Mouse (Mus musculus) lung, postnatal 25 days (tissue): Measurements from ENCODE around the gene Cox8c.

Experiments
- DNase-seq: peaks from one replicate; pipeline ENCODE4 v3.0.0; 2022; ENCODE audit warnings: low spot score

Cox8c gene

DNA sequence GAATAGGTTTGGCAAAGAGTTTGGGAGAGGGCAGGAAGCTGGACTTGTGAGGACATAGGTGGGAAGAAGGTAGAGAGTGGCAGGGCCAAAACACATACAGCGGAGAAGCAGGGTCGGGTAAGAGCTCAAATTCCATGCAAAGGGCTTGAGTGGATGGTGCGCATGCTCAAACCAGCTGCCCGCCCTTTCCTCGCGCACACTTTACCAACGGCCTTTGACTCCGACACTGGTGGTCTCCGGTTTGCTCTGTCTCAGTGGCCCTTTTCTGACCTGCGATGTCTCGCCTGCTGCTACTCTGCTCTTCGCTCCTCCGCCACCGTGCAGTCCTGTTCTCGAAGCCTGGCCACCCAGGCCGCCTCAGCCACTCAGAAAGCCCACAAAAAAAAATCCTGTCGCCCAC lies at the start of gene Cox8c:
Gene Cox8c (plus strand): TSS at position 226 of the 400 bp plus-strand sequence.
- no peak for DNase-seq

DNA sequence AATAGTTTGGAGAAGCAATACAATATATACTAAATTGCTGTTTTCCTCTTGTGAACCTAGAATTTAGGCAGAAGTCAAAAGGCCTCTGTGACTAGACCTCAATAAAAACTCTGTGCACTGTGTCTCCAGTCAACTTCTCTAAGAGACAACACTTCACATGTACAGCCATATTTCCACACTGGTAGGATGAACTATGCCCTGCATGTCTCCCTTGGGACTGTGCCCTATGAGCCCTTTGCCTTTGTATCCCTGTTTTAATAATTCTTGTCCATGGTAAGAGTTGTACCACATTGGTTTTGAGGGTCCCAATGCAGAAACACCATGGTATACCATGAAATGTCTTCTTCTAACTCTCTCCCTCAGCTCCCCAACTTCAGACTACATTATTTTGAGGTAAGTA lies 38.3 kb upstream of the Cox8c start:
- DNase-seq = no peak

DNA sequence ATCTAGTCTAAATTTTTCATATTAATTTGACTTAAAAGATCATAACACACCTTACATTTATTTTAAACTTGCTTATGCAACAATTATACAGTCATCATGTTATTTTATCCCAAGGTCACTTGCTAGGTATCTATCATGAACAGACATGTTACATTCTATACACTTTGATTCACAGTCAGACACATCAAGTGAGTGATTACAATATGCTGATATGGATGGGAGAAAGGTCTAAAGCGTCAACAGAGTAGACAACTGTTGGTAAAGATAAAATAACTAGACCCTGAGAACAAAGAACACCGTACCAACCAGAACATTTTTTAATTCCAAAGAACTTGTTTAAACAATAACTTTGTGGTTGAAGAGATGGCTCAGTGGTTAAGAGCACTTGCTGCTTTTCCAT lies 29.3 kb upstream of the Cox8c start:
- DNase-seq = no peak

DNA sequence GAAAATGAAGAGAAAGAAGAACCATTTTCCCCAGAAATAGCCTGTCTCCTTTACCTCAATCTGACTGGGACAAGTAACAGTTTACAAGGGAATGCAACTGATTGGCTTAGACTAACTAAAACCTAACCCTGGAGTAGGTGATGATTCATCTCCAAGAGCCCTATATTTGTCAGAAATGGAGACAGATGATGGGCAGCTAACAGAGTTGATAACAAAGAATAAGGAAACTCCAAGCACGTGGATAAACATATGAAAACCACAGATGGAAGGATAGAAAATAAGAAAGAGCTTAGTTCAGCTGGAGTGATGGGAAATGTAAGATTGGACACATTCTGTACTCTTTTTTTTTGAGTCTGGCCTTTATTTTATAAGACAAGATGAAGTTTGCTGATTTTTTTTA lies 28.6 kb upstream of the Cox8c start:
- DNase-seq = no peak

DNA sequence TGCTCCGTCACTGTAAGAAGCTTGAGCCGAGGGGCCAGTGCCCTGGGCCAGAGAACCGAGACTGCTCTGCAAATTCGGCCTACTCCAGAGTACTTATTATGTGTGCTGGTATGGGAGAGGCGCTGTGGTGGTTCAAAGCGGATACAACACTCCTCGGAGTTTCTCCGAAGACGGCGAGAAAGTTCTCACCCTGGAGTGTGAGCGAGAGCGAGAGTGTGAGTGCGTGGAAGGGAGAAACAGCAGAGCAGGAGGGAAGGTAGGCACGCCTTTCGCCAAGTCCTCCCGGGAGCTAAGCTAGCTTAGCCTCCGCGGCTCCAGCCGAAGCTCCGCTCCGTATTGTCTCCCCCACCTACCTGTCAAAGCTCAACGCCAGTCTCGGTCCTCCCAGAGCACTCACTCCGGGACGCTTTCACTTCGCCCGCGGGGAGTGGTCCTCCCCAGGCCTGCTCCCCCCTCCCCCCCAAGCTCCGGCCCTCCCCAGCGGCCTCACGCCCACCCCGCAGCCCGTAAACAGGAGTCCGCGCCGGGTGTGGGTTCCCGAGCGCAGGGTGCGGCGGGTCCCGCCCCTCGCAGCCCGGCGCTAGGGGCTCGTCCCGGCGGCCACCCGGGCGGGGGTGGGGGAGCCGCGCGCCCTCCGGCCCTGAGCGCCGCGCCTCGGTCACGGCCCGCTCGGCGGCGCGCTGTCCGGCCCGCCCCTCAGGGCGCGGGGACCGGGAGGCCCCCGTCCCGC lies 21.6 kb upstream of the Cox8c start:
- DNase-seq = peak; percentile 38

DNA sequence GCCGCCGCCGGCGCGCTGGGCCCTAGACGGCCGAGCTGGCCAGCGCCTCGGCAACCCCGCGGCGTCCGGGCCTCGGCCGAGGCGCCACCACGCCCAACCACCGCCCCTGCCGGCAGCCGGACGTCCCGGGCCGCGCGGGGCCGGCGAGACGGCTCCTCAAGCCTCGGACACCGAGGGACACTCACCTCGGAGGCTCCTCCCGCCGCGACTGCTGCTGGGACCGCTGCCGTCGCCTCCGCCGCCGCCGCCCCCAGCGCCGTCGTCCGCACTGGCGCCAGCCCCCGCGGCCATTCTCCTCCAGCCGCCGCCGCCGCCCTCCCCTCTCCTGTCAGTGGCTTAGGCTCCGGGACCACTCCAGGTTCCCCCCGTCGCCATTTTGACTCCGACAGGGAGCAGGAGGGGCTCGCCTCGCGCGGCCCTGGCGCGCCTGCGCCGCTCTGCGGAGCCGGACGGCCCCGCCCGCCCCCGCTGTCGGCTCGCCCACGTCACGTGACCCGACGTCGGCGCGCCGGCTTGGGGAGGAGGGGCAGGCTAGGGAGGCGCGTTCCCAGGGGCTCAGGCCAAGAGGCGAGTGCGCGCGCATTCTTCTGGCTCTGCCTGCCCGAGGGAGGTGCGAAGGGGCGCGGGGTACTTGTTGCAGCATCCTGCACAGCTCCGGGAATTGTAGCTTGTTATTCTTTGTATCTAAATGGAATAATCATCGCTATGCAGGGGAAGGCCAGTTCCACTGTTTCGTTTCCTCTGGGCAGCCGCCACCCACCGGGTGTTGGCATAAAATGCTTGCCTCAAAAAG lies 20.9 kb upstream of the Cox8c start, which contains the start of gene Btbd7:
Gene Btbd7 (minus strand): TSS at position 441 of the 793 bp plus-strand sequence.
- peak; percentile 97 for DNase-seq

DNA sequence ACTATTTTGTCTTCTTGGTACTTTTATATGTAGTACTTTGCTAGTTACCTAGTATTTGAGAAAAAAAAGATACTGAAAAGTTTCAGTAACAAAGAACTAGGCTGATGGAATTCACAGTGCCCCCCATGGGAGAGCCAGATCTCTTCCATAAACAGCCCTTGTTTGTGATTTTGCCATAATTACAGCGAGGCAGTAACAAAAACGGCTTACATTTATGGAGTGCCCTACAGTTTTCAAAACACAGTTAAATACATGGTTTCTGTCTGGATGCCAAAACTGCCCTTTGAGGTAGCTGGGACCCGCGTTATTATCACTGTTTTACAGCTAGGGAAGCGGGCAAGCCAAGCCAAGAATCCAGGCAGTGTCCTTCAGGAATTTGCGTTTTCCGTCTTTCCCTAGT lies 20.2 kb upstream of the Cox8c start:
- peak; percentile 1 for DNase-seq

DNA sequence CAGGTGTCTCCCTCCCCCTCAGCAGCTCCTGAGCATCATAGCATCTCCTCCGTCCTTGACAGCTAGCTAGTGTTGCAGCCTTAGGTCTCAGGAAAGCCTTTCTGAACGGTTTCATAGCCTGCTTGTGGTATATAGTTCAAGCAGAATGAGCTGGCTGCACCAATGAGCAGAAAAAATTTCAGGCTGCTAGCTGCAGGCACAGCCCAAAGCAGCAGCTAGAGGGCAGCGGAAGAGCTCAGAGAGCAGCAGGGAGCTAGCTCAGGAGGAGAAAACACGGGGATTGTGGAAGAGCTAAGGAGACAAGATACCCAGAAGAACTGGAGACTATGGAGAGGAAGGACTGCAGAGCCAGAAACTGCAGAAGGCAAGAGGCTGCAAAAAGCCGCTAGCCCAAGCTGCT lies 13.4 kb upstream of the Cox8c start:
- no peak for DNase-seq

DNA sequence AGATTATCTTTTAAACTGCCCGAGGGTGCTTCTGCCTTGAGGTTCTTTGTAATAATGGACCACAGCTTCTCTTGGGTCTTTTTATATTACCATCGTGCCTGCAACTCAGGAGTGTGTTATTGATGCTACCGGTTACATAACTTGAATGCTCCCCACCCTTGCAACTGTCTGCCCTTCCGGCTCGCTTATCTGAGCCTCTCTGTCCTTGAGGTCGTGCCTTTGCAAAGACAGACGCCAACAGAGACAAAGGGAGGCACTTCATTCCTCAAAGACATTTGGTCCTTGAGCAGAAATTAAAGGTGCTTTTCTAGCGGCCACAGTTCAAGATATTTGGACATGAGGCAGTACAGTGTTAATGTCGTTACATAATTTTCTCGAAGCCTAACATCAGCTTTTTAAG lies 11.8 kb upstream of the Cox8c start:
- no peak for DNase-seq

DNA sequence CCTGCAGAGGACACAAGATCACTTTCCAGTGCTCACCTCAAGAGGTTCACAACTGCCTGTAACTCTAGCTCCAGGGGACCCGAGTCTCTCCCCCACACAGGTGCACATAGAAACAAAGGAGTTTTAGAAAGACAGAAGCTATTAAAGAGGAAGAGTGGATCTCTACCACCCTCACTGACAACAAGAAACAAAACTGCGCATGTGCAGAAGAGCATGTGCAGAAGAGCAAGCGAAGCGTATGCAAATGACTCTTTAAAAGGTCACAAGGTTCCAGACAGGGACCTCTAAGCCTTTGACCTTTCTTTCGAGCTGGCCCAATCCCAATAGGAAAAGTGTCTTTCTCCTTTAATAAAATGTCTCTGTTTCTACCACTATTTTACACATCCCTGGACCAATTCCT lies 10.5 kb upstream of the Cox8c start:
- DNase-seq = no peak

DNA sequence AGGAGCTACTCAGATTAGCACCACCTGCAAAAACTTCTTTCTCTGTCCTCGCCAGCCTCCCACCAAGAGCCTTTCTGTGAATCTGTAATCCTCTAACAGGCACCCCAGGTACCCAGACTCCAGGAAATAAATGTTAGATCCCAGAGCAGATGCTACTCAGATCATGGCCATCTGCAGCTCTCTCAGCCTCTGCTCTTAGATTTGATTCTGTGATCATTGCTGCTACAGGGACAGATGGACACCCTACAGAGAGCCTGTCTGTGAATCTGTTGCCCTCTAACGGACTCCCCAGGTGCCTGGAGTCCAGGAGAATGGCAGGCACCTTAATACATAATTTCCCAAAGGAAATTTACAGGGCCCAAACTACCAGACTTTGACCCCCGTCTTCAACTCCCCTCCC lies 9.1 kb downstream of the Cox8c start:
- DNase-seq = no peak

DNA sequence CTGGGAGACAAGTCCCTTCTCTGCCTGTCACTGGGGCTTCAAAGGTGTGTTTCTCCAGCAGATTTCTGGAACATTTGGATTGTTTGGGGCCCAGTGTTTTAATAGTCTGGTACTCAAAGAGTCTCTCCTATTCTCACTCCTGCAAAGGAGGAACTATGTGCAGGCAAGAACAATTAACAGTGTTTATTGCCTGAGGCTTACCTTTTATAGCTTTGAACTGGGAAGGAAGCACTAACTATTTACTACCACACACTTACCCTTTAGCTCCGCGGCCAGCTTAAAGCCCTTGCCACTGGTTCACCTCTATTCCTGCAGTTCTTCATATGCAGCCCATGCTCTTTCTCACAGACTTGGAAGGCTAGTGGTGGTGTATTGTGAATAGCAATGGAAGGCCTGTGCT lies 17.0 kb downstream of the Cox8c start:
- DNase-seq = no peak

DNA sequence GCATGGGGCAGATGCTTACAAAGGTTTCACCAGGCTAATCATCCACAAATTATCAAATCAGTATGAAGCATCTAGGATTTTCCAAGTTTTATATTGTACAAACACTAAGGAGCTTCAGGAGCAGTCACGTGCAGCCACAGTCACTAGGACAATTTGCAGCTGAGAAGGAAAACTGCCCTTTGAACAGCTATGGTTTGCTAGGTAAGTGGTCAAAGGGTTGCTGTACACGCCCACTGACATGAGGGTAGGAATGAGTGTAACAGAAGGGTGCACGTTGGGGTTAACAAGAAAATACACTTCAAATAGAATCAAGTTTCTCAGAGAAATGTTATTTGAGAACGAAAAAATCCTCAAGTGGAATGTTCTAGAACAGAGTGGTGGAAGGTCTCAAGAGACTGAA lies 30.6 kb downstream of the Cox8c start:
- DNase-seq = no peak

DNA sequence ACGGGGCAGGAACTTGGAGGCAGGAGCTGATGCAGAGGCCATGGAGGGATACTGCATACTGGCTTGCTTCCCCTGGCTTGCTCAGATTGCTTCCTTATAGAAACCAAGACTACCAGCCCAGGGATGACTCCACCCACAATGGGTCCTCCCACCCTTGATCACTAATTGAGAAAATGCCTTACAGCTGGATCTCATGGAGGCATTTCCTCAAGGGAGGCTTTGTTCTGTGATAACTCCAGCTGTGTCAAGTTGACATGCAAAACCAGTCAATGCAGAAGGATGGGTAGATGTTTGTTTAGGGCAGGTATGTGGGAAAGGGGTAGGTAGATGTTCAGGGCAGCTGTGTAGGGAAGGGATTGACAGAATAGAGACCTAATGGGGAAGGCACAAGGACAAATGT lies 31.2 kb downstream of the Cox8c start:
- DNase-seq = no peak

DNA sequence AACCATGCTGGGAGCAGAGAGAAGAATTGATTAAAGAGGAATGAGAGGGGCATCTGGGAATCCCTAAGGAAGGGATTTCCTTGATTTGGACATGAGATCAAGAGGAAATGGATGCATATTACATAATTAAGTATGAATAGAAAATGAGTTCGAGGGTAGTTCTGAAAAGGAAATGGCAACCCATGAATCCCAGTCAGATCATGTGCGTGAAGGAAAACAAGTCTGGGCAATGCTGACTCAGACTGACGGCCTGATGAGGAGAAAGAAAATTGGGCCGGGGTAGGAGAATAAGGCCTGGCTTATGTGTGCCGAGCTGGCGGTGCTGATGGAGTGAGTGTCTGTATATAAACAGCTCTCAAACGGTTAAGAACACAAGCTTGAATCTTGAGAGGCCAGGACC lies 31.7 kb downstream of the Cox8c start:
- no peak for DNase-seq

DNA sequence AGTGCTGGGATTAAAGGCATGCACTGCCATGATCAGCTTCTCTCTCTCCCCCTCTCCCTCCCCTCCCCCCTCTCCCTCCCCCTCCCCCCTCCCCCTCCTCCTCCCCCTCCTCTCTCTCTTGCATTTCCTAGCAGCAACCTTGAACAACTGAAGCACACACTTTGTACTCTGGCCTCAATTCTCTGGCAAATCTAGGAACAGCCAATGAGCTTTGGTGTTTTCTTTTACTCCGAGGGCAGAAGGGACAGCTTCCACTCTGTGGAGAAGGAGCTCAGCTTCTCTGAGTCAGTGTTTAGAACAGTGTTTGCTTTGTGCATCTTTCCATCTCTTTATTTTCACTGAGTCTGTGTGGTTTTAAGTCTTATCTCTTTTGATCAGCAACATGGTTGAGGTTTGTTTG lies 36.8 kb downstream of the Cox8c start:
- DNase-seq = no peak

DNA sequence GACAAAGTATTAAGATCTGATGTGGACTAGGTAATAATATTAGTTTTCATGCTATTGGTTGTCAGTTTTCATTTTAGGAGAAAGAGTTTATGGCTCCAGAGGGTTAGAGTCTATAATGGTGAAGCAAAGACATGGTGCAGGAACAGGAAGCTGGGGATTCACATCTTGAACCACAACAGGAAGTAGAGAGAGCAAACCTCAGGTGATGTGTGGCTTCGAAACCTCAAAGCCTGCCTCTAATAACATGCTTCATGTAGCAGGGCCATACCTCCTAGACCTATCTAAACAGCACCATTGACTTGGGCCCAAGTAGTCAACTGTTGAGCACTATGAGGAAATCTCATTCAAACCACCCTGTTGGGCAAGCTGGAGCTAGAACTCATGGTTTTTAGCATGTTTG lies 46.5 kb downstream of the Cox8c start:
- no peak for DNase-seq

DNA sequence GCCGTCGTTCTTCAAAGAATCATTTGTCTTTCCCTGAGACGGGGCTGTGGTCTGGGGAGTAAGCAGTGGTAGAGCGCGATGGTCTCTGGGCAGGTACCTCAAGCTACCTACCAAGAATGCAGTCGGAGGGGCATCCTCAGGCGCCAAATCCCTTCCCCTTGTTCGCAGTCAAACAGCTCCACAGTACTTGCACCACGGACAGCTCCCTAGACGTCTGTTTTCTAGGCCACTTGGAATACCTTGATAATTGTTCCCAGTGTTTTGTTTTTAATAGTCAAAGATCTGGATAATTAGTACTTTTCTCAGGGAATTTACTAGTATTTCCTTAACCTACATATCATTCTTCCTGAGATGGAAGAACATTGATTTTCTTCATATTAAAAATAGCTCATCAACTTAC lies 48.7 kb downstream of the Cox8c start:
- DNase-seq = no peak

DNA sequence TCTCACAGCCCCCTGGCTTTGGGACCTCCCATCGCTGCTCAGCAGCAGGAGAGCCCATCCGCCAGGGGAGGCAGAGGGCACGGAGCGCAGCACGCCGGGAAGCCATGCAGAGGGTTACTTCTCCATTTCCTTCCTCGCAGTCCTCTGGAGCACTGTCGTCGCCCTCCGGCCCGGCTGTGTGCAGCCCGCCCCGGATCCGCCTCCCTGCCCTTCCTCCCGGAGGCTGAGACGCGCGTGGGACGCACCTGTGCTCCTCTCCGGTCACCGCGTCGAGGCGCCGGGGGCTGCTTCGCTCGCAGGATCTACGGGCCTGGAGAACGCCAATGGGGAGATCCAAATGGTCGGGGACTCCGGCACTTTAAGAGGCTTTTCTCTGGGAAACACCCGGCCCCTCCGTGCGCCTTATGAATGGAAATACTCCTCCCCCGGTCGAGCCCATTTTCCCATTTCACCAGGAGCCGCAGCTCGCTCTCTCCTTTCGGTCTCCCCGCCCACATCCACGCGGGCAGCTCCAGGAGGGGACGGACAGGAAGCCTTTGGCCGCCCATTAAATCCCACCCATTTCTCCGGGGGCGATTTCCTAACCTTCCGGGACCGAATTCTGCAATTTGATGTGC lies 49.8 kb downstream of the Cox8c start, which contains the start of gene Unc79:
Gene Unc79 (plus strand): TSS at position 82 of the 617 bp plus-strand sequence.
- no peak for DNase-seq

DNA sequence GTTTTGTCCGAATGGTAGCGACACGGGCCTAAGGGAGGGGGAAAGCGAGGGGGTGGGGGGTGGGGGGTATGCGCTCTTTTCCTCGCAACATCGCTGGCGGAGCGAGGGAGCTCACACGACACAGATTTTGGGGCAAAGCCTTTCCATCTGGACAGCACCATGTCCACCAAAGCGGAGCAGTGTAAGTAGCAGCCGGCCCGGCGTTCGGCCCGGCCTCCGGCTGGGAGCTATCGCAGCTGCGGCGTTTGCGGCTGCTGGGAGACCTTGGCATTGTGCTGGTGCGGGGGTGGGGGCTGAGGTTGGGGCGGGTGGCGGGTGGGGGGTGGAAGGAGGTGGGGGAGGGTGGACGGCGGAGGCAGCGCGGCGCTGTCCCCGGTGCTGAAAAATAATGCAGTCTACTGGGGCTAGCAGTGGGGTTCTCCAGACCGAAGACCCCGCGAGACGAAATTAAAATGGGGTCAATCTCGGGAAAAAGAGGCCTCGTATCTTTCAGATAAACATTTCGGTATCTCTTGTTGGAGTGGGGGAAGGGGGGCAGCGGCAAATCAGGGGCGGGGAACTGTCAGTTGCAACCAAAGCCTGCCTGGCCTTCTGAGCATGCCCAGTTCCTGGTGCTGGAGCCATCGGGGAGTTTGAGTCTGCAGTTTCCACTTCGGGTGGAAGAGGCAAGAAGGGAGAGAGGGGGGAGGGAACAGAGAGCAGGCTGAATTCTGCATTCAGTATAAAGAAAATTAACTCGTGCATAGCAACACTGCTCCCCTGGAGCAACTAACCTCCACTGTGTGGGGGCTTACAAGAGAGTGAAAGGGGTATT lies 50.5 kb downstream of the Cox8c start:
- DNase-seq = no peak
